In genomic region chr15:94968403-94969180, GRCm38 (mm10) we compare ENCODE assay signal across 13 mouse cellular contexts.
"Had no signal": no experiment of that assay in that cellular context is flagged by ENCODE, and none has a peak within 500 bp of the region (broad histone marks: within the 10 kb centered on the region; RNA-seq: fewer than 3 reads in every experiment).

No protein-coding gene starts in this region.

- H3K4me1 ChIP-seq: limb, embryonic 10.5 days; liver, embryonic 15.5 days; midbrain, embryonic 13.5 days had no signal

- H3K9me3 ChIP-seq: limb, embryonic 10.5 days; liver, embryonic 15.5 days; midbrain, embryonic 13.5 days had no signal

- ATAC-seq: lung, postnatal 0 days; midbrain, embryonic 13.5 days had no signal

- H3K9ac ChIP-seq: liver, embryonic 15.5 days; midbrain, embryonic 13.5 days had no signal

- DNase-seq: kidney, adult 11 months; kidney, postnatal 14 days; lung, adult 2 months; lung, postnatal 36 days; right cerebral cortex, postnatal 4 days; spleen, adult 18-20 months; thymus, adult 2 months; thymus, postnatal 36 days had no signal

- H3K4me2 ChIP-seq: liver, embryonic 11.5 days; liver, embryonic 15.5 days; midbrain, embryonic 13.5 days had no signal

- H3K27me3 ChIP-seq: liver, embryonic 15.5 days; midbrain, embryonic 13.5 days had no signal

- H3K27ac ChIP-seq: limb, embryonic 10.5 days; liver, embryonic 15.5 days; midbrain, embryonic 13.5 days had no signal

- H3K4me3 ChIP-seq: limb, embryonic 10.5 days; liver, embryonic 15.5 days; midbrain, embryonic 13.5 days had no signal

- H3K36me3 ChIP-seq: limb, embryonic 10.5 days; liver, embryonic 15.5 days; midbrain, embryonic 13.5 days had no signal
